Mouse (Mus musculus) left cerebral cortex, adult 8-10 months (tissue): ENCODE measurements around the gene Atf6b. TPM values are rescaled to one million over a fixed set of nuclear protein-coding genes. Genes with fewer than 3 reads are reported as not detected.
A peak's percentile ranks its signal among the peaks of the same experiment; 100 is the strongest.

Experiments
- DNase-seq, 2 experiments: peaks; one replicate each; pipeline ENCODE4 v3.0.0; 2022; ENCODE audit warnings: low spot score in 2 of 2
- total RNA-seq, 4 experiments: library from RNA; stranded (reverse); gene quantifications; 2 replicates each; pipeline ENCODE4 v1.2.4; 2022

Atf6b gene
- total RNA-seq, 4 experiments from 2014 or later = 46.3 to 56.8 (median 53.7) TPM

DNA sequence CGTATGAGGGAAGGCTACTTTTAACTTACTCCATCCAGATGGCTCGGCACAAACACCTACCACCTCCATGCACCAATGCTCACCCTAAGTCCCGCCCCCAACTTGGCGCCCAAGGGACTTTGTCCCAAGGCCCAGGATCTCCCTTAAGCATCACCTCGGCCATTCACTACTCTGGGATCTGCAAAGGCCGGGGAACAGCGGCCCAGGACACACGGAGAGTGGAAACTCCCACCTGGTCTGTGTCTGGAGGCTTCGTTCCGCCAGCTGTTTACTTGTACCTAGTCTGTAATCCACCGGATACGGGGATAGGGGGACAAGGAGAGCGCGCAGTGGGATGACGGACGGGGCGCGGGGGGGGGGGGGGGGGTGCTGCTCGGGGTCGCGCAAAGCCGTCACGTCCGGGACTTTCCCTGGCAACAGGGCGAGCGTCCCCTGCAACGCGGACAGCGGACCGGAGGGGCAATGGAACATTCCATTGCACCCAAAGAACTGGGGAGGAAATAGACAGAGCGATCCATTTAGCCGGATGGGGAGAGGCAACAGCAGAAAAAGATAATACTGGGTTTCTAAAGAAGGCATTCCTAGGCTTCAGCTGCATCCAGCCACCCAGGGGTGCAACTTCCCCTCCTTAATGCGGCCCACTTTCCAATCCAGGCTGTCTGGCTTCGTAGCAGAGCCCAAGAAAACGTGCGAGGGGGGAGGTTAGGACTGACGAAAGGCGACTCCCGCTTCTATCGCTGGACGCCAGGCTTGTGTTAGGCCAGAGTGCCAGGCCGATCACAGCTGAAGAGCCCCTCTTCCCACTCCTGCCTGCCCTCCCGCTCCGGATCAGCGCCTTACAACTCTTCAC, 19.6 kb upstream of the Atf6b start:
- DNase-seq = peak in 1 of 2 experiments; percentile 87

- DNase-seq = no peak
Observed at GRCm38 (mm10) chr17:34627943-34628643, 18.9 kb upstream of the Atf6b start, which contains the start of gene Ppt2. Ppt2 (minus strand) TSS chr17:34628510.

DNA sequence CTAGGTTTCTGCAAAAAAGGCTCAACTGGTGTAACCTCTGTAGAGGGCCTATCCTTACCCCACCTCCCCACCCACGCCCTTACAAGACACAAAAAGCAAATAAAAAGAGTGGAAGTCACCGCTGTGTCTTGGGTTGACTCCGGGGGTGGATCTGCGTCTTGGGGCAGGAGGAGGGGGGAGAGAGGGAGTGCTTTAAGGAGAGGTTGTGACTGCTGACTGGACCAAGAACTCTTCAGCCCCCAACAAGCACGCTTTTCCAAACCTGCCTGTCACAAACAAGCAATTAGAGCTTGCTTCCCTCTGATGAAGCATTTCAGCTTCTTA, 18.3 kb upstream of the Atf6b start:
- DNase-seq = no peak

DNA sequence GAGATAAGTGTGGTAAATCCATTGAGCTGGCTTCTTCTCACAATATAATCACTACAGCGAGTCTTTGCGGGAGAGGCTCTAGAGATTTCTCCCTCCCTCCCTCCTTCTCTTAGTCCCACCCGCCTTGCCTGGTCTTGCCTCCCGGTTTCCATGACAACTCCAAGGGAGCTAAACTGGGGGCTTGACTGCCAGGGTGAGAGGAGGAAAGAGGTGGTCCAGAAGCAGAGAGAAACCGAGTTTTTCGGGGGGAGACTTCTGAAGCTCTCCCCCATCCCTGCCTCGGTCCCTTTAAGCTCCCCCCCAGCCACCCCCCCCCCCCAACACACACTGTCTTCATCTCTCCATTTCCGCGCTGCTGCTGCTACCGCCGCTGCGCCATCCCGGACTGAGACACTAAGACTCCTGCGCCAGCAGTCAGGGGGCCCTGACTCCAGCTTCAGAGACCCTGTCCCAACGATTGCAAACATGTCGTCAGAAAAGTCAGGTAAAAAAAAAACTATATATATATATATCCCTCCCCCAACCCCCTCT, 17.7 kb upstream of the Atf6b start, which contains the start of gene Prrt1:
Gene Prrt1 (plus strand): TSS at position 313 of the 531 bp plus-strand sequence.
- peak in 1 of 2 experiments; percentile 74 for DNase-seq

- DNase-seq = no peak
Observed at GRCm38 (mm10) chr17:34629796-34630603, 16.9 kb upstream of the Atf6b start.

DNA sequence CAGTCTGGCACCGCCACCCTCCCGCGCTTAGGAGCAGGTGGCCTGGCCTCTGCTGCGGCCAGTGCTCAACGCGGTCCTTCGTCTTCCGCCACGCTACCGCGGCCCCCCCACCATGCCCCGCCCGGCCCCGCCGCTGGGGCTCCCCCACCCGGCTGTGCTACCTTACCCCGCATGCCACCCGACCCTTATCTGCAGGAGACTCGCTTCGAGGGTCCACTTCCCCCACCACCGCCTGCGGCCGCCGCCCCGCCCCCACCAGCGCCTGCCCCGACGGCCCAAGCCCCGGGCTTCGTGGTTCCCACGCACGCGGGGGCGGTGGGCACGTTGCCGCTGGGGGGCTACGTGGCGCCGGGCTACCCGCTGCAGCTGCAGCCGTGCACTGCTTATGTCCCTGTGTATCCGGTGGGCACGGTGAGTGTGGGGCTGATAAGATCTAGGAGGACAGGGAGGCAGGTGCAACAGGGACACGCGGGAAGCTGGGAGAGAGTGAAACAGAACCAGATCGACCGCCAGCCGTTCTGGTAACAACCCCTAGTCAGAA, 16.1 kb upstream of the Atf6b start:
- no peak for DNase-seq

GRCm38 (mm10) chr17:34631647-34632046, 15.3 kb upstream of the Atf6b start:
- DNase-seq = no peak

DNA sequence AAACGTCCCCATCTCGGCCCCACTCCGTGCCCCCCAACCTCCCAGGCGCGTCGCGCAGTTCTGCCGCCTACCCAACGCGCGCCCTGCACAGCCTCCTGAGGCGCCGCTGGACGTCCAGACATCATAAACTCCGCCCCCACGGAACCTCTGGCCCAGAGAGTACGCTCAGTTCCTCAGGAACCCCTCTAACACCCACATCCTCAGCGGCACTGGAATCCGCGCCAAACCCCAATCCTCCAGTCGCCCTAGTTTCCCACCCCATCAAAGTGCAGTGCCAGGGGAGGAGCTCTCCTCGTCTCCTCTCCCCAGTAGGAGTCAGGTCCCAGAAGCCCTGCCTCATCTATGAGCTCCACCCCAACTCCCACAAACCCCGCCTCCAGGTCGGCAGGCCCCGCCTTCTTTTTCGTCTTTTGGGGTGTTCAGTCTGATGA, 14.7 kb upstream of the Atf6b start:
- peak; percentile 80 to 88 for DNase-seq

DNA sequence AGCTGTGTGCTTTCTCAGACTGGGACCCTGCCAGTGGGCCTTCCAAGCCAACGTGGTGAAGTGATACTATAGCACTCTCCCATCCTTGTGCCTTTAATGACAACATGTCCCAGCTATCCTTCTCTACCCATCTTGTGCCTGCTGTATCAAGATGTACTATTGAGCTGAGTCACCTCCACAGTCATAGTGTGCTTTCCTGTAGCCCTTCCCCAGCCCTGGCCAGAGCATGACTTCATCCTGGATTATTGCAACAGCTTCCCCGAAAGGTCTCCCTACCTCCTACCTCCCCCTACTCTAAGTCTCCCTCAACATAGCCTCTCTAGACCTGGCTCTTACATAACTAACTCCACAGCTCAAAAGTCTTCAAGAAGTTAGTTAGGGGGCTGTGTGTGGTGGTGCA, 11.3 kb upstream of the Atf6b start:
- no peak for DNase-seq

- no peak for DNase-seq
Observed at GRCm38 (mm10) chr17:34637459-34637858, 9.5 kb upstream of the Atf6b start.

- no peak for DNase-seq
Observed at GRCm38 (mm10) chr17:34639461-34640255, 7.3 kb upstream of the Atf6b start.

DNA sequence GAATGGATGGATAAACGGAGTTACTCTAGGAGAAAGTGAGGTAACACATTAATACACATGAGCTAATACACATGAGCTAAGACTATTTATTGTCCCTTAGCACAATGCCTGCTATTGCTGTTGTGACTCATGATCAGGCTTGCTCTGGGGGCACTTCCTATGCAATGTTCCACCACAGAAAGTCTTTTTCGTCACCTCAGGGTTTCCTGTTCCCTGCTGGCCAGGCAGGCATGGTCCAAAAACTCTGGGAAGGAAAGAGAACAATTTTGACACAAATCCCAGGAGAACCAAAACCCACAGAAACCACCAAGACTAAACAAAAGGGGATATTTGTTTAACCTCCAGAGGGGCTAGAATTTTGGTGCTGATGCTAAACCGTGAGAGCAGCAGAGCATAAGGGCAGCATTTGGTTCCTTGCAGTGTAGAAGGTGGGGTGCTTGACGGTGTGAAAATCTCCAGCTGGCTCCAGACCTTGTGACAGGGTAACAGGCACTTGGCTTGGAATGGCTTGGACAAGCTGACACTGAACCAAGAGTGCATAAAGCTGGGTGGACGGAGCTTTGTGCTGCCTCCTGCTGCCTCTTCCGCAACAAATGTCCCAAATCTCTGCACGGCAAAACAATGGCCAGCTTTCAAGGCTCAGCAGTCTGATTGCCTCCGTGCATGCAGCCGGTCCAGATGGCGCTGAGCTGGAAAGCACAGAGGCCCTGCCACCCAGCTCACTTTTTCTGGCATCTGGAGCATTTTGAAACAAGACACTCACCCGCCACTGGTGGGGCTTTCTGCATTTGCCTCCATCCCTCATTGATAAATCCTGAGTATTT, 6.0 kb upstream of the Atf6b start:
- no peak for DNase-seq

- no peak for DNase-seq
Observed at GRCm38 (mm10) chr17:34641945-34642344, 5.0 kb upstream of the Atf6b start.

GRCm38 (mm10) chr17:34643379-34643778, 3.6 kb upstream of the Atf6b start:
- DNase-seq = no peak

DNA sequence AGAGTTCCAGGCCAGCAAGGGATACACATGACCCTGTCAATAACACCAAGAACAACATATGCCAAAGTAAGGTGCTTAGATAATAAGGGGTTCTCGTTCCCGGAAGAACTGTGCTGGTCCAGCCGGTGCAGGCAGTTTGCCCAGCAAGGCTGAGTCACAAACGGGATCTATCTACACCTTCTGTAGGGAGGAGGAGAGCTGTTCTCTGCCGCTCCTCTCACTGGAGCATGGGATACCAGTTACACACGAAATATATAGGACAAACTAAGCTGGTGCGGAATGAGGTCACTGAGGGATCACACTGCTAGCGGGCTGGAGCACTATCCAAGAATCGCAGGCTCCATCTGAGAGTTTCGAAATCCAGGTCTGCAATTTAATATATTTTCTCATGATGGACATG, 3.0 kb upstream of the Atf6b start:
- DNase-seq = no peak

- DNase-seq = peak; percentile 92 to 95
Observed at GRCm38 (mm10) chr17:34644608-34645007, 2.3 kb upstream of the Atf6b start, which contains the start of gene Fkbpl. Fkbpl (plus strand) TSS chr17:34644764.

DNA sequence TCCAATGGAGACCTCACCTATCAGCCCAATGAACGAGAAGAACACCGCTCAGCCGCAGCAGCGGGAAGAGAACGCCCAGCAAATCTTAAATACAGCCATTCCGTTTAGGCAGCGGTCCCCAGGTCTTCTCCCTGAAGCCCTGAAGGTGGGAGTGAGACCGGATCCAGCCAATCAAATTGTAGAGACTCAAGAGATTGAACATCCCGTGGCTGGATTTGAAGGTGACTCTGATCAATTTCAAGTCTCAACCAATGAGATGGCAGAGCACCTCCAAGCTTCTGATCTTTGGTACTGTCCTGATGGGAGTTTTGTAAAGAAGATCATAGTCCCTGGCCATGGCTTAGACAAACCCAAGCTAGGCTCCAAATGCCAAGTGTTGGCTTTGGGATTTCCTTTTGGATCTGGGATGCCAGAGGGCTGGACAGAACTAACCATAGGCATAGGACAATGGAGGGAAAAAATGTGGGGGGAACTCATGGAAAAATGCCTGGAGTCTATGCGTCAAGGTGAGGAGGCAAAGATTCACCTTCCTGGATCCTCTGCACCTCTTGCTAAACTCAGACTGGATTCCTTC, 1.6 kb upstream of the Atf6b start:
- no peak for DNase-seq

DNA sequence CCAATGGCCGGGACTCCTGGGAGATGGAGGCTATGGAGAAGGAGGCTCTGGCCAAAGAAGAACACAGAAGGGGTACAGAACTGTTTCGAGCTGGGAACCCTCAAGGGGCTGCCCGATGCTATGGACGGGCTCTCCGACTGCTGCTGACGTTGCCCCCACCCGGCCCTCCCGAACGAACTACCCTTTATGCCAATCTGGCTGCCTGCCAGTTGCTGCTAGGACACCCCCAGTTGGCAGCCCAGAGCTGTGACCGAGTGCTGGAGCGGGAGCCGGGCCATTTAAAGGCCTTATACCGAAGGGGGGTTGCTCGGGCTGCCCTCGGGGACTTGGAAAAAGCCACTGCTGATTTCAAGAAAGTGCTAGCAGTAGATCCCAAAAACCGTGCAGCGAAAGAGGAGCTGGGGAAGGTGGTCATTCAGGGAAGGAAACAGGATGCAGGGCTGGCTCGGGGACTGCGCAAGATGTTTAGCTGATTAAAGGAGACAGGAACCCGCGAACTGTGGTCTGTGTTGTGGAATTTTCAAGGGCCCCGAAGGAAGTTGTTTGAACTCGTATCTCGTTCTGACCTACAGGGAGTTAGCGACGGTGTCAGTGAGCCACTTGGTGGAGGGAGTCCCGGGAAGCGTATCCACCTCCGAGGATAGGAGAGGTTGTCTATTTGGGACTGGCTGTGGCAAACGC, 975 bp upstream of the Atf6b start:
- DNase-seq = peak in 1 of 2 experiments; percentile 18
